Mouse (Mus musculus): Measurements from ENCODE around the gene Gm11034.

- no peak for TF ChIP-seq TAL1 (IDR thresholded peaks at IDR 0.05; ENCODE audit: low read length)
- no peak for TF ChIP-seq GATA1 (IDR thresholded peaks at IDR 0.05; ENCODE audit: low read length)
These were observed 23.3 kb downstream of the Gm11034 start for GRCm38 (mm10) chr8:72190215-72190539.

All from erythroblast, embryonic 14.5 days (primary cell).